Mouse (Mus musculus) cerebellum, adult 11 months (tissue): Measurements from ENCODE around the gene Birc7.

Experiments used
- DNase-seq: peaks from one replicate; pipeline ENCODE4 v3.0.0; 2022

Gene Birc7

DNA sequence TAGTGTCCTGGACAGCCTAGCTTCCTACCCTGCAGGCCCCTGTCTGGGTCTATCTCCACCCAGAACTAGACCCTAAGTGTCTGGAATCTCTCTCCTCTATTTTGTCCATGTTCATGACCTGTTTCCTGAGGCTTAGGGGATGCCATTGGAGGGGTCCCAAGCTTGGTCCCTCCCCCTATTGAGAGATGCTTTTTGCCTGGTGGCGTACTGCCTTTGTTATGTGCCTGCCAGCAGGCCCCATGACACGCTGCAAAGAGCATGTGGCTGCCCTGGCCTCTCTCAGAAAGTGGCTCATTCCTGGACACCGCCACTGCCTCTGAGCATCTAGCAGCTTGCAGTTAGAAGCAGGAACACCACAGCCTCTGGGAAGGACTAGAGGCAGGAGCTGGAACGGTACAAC is at the start of gene Birc7:
TSS of gene Birc7 (plus strand) at position 301 of the 400 bp plus-strand sequence.
- no peak for DNase-seq

DNA sequence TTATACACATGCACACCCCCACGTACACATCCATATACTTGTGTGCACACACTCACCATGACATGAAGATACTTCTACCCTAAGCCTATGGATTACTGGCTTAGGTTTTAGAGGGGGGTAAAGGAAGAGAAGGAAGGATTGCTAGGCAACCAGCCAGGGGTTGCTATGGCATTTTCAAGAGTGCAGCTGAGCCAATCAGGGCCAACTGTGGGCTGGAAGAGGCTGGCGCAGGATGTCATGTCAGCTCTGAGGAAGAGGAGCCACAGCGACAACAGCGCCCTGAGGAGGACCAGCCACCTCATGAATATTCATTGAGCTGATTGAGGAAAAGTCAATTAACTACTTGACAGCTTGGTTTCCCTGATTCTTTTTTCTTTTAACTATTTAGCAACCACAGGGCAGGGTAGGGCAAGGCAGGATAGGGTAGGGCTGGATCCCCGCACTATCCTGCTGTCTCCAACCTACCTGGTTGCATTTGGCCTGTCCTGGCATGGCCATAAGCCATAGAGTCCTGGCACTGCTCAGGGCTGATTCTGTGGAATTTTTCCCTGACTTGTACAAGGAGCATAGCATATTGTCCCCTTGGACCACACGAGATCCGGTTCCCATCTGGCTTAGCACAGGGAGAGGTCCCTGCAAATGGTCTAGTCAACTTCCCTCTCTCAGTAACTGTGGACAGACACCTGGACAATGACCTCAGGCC is 49.3 kb upstream of the Birc7 start:
- DNase-seq = peak; percentile 52

DNA sequence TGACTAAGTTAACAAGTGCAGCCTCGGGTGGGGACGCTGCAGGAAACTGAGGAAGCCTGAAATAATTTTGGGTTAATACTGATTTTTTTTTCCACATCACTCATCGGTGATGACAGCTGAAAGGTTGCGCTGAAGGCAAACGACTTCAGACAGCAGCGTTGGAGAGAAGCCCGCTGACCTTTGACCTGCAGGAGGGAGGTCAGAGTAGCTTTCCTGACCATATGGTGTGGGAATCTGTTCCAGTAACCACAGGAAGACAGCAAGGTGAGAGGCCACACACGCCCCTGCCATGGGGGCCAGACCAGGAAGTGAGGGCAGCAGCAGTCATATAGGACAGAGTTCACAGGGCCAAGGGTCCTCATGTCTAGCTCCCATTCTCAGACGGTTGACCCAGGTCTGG is 47.5 kb upstream of the Birc7 start:
- DNase-seq = no peak

DNA sequence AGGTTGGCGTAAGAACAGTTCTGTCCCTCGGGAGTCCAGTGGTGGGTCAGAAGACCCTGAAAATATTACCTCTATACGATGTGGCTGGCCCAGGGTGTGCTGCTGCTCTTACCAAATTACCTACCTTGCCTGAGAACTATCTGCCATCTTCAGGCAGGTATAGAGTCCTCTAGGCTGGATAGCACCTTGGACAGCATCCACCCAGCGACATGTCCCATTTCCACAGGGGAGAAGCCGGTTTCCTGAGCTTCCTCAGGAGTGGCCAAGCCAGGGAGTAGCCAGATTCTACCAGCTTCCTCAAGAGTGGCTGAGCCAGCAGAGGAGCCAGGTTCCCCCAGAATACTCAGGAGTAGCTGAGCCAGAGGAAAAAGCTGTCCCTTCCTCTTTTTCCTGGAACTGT is 43.6 kb upstream of the Birc7 start:
- no peak for DNase-seq

DNA sequence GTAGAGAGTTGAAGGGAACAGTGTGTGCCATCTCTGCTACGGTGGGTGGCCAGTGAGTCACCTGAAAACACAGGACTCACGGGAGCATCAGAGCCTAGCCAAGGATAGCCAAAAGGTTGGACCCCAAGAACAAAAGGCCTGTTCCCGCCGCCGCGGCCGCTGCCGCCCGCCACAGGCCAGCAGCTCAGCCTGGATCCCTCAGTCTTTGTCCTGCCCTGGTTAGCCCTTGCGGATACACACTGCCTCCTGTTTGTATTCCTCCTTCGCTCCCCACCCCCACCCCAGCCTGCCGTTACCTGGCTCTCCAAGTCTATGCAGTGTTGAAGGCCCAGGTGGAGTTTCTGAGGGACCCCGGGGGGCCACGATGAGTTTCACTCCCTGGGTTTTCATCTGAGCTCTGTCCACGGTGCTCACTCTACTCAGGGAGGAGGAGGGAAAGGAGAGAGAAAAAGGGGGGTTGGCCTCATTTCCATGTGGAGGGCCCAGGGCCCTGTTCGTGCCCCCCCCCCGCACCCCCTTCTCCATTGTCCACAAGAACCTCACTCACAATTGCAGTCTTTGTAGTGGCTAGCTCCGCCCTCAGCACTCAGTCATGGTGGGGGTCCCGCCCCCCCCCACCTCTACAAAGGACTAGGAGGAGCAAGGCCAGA is 39.4 kb upstream of the Birc7 start:
- no peak for DNase-seq

DNA sequence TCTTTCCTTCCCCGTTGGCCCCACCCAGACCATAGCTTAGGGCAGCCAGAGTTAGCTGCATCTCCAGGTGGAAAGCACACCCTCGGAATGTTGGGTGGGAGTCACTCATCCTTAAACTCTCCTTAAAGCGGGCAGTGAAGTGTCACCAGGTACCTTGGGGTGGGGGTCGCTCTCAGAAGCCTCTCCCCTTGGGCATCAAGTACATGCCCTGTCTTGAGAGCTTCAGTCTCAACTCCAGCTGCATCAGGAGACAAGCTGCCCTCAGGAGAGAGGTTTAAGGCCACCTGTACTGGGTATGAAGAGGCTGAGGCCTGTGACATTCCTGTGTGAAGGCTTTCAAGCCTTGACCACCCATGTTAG is 38.9 kb upstream of the Birc7 start:
- DNase-seq = no peak

DNA sequence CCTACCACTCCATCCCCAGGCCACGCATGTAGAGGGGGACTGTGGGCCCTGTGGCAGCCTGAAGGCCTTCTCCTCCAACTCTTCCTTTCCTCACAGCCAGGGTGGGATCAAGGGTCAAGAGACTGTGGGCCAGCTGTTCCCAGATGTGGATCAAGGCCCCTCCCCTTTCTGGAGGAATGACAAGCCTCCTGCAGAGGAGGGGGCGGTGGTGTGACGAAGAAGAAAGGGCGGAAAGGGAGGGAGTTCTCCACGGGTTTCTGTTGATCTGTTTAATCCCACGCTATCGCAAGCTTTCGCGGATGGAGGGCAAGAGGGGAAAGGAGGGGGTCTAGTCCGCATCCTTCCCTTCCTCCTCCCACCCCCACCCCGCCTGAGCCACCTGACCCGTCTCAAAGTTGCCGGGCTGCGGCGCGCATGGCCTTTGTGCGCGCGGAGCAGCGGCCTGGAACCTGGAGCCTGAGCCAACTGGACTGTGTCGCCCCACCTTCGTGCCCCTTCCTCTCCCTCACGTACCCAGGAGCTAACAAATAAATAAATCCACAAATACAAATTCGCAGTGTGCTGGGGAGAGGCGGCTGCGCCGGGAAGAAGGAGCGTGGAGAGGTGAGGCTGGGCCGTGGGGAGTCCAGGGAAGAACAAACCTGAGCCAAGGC is 38.3 kb upstream of the Birc7 start:
- peak; percentile 44 for DNase-seq

DNA sequence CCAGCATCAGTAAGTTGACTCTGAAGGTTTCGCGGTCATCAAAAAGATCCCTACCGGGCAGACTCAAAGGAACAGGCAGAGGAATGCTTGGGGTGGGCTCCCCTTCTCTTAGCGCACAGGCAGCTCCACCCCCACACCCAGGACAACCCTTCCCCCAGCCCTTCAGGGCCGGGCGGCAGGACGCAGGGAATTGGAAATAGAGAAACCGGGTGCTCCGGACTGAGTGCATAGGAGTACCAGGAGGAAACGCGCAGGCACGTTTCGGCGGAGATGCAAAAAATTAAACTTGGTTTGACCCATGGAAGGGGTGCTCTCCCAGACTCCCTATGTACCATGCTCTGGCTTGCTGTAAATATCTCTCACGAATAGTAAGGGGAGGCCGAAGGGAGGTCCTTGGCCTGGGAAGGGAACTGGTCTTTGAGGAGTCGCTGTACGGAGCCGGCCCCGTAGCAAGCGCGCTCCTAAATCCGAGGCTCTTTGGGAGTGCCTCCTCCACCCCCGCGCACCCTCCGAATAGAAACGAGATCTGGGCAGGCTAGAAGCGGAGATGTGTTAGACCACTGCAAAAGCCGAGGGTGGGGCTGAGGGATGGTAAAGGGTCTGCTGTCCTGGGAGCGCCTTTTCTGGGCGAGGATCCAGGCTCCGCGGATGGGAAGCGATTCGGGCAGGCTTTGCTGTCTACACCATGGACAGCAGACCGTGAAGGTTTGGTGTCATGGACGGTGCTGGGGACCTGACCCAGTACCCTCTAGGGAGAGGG is 37.6 kb upstream of the Birc7 start:
- peak; percentile 64 for DNase-seq

DNA sequence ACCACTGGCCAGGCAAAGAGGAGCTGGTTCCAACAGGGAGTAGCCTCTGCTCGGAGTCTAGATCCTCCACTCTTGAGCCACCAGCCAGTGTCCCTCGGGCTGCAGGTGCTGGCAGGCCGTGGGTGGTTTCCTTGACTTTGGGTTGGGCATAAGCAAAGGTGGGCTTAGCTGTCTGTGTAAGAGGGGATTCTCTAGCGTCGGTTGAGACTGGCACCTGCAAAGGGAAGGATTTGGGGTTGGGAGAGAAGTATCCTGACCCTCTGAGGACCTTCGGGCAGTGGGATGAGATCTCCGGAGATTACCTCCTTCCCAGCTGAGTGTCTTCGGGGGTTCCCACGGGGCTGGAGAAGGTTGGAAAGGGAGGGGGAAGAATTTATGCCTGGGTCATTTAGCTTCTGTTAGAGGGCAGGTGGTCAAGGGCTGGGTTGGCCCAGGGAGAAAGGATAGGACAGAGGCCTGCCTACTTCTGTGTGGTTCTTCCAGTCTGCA is 36.9 kb upstream of the Birc7 start:
- DNase-seq = no peak

DNA sequence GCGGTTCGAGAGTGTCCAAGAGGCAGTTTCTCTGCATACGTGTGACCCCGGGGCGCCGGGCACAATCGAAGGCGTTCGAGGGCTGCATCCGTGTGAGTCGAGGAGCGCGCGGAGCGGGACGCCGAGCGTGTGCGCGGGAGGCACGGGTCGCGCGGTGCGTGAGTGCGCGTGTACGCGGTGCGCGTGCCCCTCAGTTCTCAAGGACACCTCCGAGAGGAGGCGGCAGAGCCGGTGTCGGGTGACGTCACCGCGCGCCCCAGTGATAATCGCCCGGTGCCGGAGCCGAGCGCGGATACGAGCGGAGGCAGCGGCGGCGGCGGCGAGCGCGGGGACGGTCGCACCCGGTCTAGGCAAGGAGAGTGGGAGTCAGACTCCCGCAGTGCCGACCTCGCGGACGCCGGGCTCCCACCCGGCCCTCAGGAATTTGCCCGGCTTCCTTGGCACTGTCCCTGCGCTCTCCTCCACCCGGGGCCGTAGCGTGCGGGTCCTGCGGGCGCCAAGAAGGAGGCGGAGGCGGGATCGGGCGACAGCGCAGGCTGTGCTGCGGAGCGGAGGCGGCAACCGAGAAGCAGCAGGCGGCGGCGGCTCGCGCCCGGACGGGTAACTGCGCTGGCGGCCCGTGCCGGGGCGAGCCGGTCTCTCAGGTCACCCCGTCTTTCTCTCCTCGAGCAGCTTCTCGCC is 35.8 kb upstream of the Birc7 start:
- DNase-seq = peak; percentile 96

DNA sequence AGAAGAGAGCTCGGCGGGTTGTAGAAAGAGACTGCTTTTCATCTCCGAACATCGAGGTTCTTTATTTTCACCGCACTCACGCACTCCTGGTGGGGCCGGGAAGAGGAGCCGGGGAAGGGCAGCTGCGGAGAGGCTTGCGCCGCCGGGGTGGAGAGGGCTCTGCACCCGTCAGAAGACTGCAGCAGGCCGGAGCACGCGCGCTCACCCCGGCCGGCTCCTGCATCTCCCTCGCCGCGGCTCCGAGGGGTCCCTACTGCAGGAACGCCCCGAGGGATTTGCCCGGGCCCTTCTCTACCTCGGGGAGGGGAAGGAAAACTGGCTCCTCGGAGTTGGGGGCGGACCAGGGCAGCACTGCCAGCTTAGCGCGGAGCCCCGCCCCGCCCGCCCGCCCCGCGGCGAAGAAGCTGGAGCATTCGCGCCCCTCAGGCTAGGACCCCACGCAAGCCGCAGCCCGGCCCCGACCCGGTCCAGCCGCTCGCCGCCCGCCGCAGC is 35.2 kb upstream of the Birc7 start:
- DNase-seq = peak; percentile 65

DNA sequence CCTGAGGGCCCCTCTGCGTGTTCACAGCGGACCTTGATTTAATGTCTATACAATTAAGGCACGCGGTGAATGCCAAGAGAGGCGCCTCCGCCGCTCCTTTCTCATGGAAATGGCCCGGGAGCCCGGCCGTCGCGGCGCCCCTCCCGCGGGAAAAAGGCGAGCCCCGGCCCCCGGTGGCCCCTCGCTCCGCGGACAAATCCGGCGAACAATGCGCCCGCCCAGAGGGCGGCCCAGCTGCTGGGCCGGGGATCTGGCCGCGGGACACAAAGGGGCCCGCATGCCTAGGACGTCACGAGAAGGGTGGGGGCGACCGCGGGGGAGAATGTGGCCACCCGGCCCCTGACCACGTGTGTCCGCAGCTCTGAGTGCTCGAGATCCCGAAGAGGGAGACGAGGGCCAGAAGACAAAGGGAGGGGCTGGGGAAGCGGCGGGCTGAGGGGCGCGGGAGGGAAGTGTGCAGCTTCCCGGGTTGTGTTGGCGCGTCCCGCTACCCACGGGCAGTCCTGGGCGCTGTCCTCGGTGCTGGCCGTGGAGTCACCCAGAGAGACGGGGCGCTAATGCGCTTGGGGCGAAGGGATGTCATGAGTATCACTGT is 34.7 kb upstream of the Birc7 start:
- peak; percentile 80 for DNase-seq

DNA sequence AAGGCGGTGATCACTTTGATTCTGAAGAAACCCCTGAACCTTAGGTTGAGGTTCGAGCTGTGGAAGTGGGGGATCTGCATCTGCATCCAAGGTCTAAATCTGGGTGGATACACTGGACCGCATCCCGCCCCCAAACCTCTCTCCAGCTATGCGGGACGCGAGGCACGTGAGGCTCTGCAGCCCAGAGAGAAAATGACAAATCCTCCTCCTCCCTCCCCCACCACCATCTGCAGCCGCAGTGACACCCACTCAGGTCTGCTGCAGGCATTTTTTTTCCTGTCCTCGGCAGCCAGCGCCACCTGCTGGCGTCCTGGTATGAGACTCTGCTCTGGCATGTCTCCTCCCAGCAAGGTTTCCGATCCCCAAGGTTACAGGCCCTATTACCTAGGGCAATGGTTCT is 34.1 kb upstream of the Birc7 start:
- DNase-seq = peak; percentile 95

DNA sequence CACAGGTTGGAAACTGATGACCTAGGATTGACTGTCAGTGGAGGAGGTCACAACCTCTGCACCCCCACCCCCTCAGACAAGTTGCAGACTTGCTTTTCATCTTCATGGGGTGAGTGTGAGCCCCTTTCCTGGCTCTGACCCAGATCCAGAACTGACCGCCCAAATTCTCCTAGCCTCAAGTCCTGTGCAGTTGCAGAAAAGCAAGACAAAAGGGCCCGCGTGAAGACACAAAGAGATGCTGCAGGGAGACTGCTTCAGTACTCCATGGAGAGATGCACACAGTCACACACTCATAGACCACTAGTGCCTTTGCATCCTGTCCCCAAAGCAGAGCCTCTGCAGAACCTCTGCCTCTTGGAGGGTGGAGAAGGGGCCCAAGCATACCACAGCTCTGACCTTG is 33.5 kb upstream of the Birc7 start:
- DNase-seq = peak; percentile 64

DNA sequence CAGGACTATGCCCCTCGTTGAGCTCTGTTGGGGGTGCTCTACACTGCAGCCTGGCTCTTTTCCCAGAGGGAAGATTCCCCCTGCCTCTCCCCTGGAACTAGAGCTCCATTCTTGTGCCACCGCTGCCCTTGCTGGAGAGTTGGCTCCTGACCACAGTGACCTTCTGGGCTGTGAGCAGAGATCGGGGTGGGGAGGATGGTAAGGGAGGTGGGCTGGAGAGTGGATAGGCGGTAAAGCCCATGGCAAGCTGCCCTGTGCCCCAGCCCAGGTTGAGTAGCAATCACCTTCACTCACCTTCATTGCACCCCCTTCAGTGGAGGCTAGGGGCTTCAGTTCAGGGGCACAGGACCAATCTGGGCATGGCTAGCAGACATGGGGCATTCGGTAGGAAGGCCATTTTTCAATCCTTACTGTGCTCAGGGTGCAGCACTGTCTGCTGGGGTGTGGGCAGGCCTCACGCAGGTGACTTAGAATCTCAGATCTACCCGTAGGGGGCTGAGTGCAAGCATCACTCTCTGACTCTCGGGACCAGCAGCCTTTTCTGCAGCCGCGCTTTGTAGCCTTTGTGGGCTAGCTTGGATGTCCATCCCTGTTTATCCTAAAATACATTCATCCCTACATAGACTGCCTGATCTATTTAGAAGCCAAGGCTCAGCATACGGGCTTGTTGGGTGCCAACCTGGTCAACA is 32.8 kb upstream of the Birc7 start:
- DNase-seq = peak; percentile 56

DNA sequence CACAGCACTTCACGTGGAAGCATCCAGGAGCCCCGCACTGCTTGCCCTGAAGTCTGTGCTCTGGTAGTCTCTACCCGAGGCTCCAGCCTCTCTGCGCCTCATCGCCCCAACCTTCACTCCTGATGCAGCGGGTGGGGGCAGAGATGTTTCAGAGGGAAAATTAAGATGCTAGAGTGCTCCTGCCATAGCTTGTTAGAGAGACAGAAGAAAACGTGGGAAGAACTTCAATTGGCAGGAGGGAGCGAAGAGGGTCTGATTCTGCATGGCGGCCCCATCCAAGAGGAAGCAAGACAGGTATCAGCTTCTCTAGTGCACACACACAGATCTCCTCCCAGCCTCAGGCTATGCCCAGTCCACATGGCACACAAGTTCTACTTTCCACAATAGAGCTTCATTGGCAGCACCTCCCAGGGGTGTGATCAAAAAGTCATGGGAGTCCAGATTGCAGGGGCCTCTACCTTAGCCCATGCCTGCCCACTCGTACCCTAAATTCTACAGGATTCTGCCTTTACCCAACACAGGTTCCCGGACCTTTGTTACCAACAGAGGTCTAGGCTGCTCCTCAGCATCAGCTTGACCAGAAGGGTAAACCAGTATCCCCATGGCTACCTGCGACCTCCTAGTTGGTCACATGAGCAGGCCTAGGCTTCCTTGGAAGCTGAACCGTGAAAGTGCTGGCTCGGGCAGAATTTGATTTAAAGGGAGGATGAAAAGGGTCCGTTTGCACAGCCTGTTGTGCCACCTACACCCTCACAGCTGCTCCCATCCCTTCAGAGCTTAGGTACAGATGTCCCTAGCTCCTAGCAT is 31.8 kb upstream of the Birc7 start:
- no peak for DNase-seq

DNA sequence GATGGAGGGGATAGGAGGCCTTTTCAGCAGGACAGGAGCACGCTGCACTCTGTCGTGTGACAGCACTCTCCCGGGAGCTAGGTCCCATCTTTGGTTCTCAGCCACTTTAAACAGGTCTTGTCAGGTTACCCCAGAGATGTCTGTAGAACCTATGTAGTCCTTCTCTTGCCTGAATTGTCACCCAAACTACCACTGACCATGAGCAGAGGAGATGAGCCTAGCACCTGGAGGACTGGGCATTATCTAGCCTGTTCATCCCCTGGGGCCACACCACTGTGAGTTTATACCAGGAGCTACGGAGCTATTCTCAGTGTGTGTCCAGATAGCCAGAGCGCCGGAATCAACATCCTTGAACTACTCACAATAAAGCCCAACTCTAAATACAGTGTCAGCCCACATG is 31.0 kb upstream of the Birc7 start:
- no peak for DNase-seq

DNA sequence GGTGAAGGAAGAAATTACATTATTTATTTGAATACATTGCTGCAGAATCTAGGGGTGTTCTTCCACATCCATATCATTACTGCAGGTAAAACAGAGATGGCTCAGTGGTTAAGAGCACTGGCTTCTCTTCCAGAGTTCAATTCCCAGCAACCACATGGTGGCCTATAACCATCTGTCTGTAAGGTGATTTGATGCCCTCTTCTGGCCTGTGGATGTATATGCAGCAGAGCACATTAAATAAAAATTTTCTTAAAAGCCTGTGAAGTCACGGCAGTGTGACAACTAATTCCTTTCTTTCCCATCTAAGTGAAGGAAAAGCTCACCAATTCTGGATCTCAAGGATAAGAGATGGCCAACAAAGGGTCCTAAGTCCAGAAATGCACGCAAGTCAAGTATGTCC is 26.7 kb upstream of the Birc7 start:
- peak; percentile 43 for DNase-seq

DNA sequence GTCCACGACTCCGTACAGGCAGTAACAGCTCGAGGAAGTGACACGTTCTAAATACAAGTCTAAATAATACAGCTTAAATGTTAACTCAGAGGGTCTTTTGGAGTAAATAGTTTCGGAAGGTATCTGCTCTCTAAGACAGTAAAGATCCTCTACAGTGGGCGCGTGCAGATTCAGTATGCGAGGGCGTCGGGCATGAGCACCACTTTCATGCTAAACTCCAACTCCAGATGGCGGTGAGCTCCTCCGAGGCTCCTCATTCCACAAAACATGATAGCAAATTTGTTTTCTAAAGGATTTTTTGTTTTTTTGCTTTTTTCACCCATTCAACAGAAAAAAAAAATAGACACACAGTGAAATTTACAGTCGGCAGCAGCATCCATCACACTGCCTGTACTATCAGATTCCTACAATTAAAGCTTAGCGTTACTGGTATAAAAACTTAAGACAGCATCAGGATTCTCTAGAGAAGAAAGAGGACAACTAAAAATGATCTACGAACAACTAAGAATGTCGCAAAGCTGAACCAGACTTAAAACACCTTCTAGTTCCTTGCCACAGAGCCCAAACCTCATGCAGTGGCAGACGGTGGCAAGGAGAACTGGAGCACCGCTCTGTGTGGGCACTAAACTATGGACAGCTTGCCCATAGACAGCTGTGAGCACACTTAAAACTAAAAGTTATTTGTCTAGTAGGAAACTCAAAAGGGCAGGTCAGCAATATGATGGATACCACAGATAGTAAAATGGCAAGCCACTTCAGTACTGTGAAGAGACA is 24.2 kb upstream of the Birc7 start:
- no peak for DNase-seq
